Mouse (Mus musculus) macrophage (primary cell): Measurements from ENCODE around the gene Slc18b1. TPM values are rescaled to one million over a fixed set of nuclear protein-coding genes. Genes with fewer than 3 reads are reported as not detected.
A peak's percentile ranks its signal among the peaks of the same experiment; 100 is the strongest.

Source experiments
- H3K27ac ChIP-seq: fragments of 350-480 bp; formaldehyde crosslinking; 2 replicates; pipeline ENCODE4 v1.9.0; 2021
- H3K36me3 ChIP-seq: fragments of 350-480 bp; formaldehyde crosslinking; 2 replicates; pipeline ENCODE4 v1.9.0; 2021; ENCODE audit errors: inconsistent target
- H3K4me3 ChIP-seq: fragments of 350-480 bp; formaldehyde crosslinking; 2 replicates; pipeline ENCODE4 v1.9.0; 2021; ENCODE audit errors: inconsistent target
- H3K79me2 ChIP-seq: fragments of 350-480 bp; formaldehyde crosslinking; 2 replicates; pipeline ENCODE4 v1.9.0; 2021; ENCODE audit errors: inconsistent target
- WGBS: methylation state at CpG from one replicate; pipeline ENCODE4 v1.1.7; 2026; ENCODE audit warnings: inconsistent platforms; ENCODE audit not compliant: missing documents; 5-methylcytosine and 5-hydroxymethylcytosine counted together
- polyA plus RNA-seq: library from polyadenylated mRNA; stranded (reverse); fragments of 250-400 nt; gene quantifications from 3 replicates; pipeline ENCODE4 v1.2.4, GENCODE M21; 2018; ENCODE audit warnings: inconsistent platforms

Gene Slc18b1
- polyA plus RNA-seq, 1 experiment from 2014 or later, result 1.3 TPM

- peak overlapping the region; percentile 87 for H3K4me3 ChIP-seq
- peaks cover 21% of the 10 kb centered on the region; the same call in 1 of the 2 replicates for H3K36me3 ChIP-seq
- peak overlapping the region; percentile 79 for H3K27ac ChIP-seq
- peaks cover 21% of the 10 kb centered on the region for H3K79me2 ChIP-seq
- WGBS, result 4% methylated on average over 8 of the region's 8 CpGs
Observed at GRCm38 (mm10) chr10:23788056-23788600, 8.7 kb upstream of the Slc18b1 start.

DNA sequence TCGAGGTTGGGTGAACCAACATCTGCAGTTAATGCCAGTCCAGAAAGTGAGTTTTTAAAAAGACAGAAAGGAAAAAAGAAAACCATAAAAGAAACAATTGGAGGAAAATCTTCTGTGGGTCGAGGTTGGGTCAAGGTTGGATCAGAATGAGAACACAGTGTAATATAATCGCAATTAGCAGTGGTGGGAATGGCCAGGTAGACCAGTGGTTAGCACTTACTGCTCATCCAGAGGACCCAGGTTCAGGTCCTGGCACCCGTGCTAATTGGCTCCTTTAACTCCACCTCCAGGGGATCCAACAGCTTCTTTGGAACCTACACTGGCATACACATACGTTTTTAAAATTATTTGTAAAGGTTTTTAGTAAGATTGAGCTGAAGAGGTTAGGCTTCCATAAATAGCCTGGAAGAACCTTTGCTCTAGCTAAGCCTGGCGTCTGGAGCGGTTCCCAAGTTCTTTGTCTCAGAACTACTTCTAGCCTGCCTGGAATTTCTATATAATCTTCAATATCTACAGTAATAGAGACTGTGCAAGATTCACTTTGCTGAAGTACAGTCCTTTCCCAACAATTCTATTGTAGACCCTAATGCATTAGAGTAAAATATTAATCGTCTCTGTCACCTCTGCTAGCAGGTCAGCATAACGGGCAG is 790 bp upstream of the Slc18b1 start:
- Histone ChIP-seq H3K36me3 (no peaks in the 10 kb centered on the region), H3K27ac (no peak overlapping the region), H3K79me2 (no peaks in the 10 kb centered on the region), H3K4me3 (no peak overlapping the region)
- 91% methylated on average over 9 of the region's 9 CpGs for WGBS

DNA sequence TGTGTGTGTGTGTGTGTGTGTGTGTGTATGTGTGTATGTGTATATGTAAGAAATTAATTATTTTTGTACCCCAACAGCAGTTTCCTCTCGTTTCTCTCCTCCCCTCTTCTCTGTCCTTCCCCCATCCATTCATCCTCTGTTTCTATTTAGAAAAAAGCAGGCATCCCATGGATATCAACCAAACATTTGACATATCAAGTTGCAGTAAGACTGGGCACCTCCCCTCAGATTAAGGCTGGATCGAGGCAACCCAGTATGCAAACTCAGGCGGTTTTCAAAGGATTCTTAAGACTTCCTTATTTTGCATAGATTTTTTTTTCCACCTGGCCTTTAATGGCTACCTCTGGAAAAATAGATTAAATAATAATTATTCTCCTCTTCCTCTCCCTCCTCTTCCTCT is 820 bp downstream of the Slc18b1 start:
- 32% methylated on average over 3 of the region's 3 CpGs for WGBS
- H3K4me3 ChIP-seq, result no peak overlapping the region
- no peak overlapping the region for H3K27ac ChIP-seq
- no peaks in the 10 kb centered on the region for H3K36me3 ChIP-seq
- no peaks in the 10 kb centered on the region for H3K79me2 ChIP-seq

GRCm38 (mm10) chr10:23798142-23798541 is 1.4 kb downstream of the Slc18b1 start:
- H3K4me3 ChIP-seq, result no peak overlapping the region
- no peak overlapping the region for H3K27ac ChIP-seq
- no peaks in the 10 kb centered on the region for H3K36me3 ChIP-seq
- WGBS, result 89% methylated on average over 1 of the region's 1 CpGs
- no peaks in the 10 kb centered on the region for H3K79me2 ChIP-seq

DNA sequence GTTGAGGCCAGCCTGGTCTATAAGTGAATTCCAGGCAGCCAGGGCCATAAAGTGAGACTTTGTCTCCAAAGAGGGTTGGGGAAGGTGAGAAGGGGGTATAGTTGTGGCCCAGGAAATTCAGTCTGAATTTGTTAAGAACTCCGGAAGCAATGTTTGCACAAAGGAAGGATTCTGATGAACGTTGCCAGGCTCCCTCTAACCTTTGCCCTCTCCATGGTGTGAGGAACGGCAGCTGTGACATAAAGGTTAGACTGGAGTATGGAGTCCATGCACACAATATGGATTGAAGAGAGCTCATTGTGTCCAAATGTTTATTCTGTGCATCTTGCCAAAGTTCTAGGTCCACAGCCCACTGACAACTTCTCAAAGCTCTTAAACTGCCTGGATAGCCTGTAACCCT is 3.1 kb downstream of the Slc18b1 start:
- Histone ChIP-seq H3K4me3 (no peak overlapping the region), H3K79me2 (no peaks in the 10 kb centered on the region), H3K27ac (no peak overlapping the region), H3K36me3 (no peaks in the 10 kb centered on the region)
- WGBS, result 93% methylated on average over 3 of the region's 3 CpGs

DNA sequence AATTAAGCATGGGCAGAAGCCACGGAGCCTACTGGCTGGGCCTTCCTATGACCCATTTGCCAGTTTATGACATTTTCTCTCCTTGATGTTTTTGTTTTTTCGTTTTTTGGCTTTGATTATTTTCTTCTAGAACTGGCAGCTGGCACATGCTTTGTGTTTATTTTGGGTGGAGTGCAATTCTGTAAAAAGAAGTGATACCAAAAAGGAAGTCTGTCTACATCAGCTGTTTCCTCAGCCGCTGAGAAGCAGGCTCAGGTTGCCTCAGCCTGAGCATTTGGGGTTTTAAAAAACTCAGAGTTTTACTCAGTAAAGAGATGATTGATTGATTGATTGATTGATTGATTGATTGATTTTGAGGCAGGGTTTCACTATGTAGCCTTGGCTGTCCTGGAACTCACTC is 6.1 kb downstream of the Slc18b1 start:
- 18% methylated on average over 3 of the region's 3 CpGs for WGBS
- H3K79me2 ChIP-seq, result no peaks in the 10 kb centered on the region
- H3K4me3 ChIP-seq, result no peak overlapping the region
- H3K36me3 ChIP-seq, result no peaks in the 10 kb centered on the region
- no peak overlapping the region for H3K27ac ChIP-seq

- Histone ChIP-seq H3K36me3 (no peaks in the 10 kb centered on the region), H3K4me3 (no peak overlapping the region), H3K27ac (no peak overlapping the region), H3K79me2 (no peaks in the 10 kb centered on the region)
- 91% methylated on average over 3 of the region's 3 CpGs for WGBS
Observed at GRCm38 (mm10) chr10:23804665-23805064, 7.9 kb downstream of the Slc18b1 start.

DNA sequence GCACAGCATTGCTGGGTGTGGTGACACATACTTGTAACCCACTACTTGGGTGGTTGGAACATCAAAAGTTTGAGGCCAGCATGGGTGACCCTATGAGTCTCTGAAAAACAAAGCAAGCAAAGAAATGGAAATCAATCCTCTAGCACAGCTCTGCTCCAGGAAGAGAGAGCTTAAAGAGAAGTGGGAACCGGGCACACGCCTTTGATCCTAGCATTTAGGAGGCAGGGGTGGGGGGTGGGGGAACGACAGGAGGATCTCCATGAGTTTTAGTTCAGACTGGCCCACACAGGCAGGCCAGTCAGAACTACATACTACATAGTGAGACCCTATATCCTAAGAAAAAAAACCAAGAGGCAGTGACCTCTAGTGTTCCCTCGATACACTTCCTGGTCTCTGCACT is 9.4 kb downstream of the Slc18b1 start:
- Histone ChIP-seq H3K79me2 (no peaks in the 10 kb centered on the region), H3K36me3 (no peaks in the 10 kb centered on the region), H3K4me3 (no peak overlapping the region), H3K27ac (no peak overlapping the region)
- WGBS, result 94% methylated on average over 4 of the region's 4 CpGs

DNA sequence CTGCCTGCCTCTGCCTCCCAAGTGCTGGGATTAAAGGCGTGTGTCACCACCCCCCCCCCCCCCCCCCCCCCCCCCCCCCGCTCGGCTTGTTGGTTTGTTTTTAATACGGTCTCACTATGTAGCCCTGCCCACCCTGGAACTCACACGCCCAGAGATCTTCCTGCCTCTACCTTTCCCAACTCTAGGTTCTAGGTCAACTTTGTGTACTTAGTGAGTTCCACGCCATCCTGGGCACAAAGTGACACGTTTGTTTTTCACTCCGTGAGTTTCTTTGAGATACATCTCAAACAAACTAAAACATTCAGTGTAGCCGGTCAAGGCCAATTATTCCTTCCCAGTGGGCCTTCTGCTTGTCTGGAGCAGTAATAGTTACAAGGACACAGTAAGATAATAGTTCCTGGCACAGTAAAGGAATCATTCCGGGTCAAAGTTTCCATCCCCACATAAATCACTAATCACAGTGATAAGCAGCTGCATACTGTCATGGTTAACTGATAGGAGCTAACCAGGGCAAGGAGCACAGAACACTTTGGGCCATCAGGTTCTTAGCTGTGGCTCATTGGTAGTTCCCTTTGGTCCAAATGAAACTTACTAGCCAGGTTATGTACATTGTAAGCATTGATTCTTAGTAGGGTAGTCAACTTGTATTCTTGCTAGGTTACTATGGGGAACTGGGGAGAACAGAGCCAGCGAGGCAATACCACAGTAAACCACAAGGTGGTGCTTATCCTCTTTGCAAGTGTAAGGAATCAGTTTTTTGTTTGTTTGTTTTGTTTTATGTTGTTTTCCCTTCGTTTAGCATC is 15.1 kb downstream of the Slc18b1 start:
- no peaks in the 10 kb centered on the region for H3K36me3 ChIP-seq
- 65% methylated on average over 8 of the region's 12 CpGs for WGBS
- no peaks in the 10 kb centered on the region for H3K79me2 ChIP-seq
- no peak overlapping the region for H3K27ac ChIP-seq
- H3K4me3 ChIP-seq, result no peak overlapping the region

DNA sequence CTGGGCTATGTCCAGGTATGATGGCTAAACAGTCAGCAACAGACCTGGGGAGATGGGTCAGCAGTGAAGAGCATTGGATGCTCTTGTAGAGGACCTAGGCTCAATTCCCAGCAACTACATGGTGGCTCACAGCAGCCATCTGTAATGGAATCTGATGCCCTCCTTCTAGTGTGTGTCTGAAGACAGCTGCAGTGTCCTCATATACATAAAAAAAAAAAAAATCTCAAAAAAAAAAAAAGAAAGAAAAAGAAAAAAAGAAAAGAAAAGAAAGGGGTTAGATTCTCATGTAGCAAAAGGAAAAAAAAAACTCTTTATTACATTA is 15.6 kb downstream of the Slc18b1 start:
- no peak overlapping the region for H3K4me3 ChIP-seq
- H3K79me2 ChIP-seq, result no peaks in the 10 kb centered on the region
- no peak overlapping the region for H3K27ac ChIP-seq
- H3K36me3 ChIP-seq, result no peaks in the 10 kb centered on the region

DNA sequence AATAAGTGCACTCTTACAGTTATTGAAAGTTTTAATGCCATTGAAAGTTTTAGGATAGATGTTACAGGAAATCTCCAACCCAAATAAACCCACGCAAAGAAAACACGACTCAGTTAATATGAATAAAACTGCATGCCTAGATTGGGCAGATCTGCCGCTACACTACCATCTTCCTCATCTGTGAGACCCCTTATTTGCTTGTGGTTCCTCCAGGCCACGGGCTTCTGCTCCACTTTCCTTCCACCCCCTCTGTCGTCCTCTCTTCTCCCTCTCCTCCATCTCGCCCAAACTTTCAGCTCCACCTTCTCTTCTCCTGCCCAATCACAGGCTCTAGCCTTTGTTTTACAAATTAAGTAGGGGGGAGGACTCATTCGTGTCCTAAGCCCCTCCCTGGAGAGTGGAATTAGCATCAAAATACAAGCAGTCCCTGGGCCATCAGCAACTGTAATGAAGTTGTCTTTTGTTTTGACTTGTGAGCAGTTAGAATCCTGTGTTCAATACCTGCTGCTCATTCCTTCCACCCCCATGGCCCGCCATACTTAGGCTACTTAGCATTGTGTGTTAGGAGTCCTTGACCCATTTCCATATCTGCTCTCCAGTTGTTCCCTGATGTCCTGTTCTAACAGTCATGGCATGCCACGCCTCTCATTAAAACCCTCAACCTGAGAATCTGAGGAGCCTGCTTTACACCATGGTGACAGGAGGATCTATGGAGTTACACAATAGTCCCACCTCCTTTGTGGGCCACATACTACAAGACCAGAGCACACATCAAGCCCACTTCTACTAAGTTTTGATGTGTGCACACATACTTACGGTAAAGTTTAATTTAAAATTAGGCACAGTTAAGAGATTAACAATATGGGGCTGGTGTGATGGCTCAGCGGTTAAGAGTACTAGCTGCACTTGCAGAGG is 16.3 kb downstream of the Slc18b1 start:
- Histone ChIP-seq H3K4me3 (no peak overlapping the region), H3K79me2 (no peaks in the 10 kb centered on the region), H3K36me3 (no peaks in the 10 kb centered on the region), H3K27ac (no peak overlapping the region)
- WGBS, result 81% methylated on average over 11 of the region's 11 CpGs

DNA sequence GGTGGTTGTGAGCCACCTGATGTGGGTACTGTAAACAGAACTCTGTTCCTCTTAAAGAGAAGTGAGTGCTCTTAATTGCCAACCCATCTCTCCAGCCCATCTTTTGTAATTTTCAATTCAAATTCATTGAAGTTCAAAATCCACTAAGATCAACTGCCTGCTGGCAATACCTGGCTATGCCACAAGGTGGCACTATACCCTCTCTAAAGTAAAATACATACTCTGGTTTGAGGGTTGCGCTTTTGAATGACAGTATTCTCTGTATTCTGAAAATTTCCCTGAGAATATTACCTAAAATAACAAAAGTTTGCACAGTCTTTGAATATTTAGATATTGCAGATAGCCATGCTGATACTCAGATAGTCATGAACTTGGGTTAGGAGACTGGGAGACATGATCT is 18.4 kb downstream of the Slc18b1 start:
- WGBS, result 38% methylated on average over 1 of the region's 1 CpGs
- Histone ChIP-seq H3K36me3 (no peaks in the 10 kb centered on the region), H3K4me3 (no peak overlapping the region), H3K27ac (no peak overlapping the region), H3K79me2 (no peaks in the 10 kb centered on the region)

GRCm38 (mm10) chr10:23816241-23816640 is 19.5 kb downstream of the Slc18b1 start:
- Histone ChIP-seq H3K36me3 (no peaks in the 10 kb centered on the region), H3K4me3 (no peak overlapping the region), H3K27ac (no peak overlapping the region), H3K79me2 (no peaks in the 10 kb centered on the region)
- WGBS, result 93% methylated on average over 7 of the region's 7 CpGs

GRCm38 (mm10) chr10:23826516-23826915 is 29.7 kb downstream of the Slc18b1 start:
- Histone ChIP-seq H3K4me3 (no peak overlapping the region), H3K27ac (no peak overlapping the region), H3K79me2 (no peaks in the 10 kb centered on the region), H3K36me3 (no peaks in the 10 kb centered on the region)
- WGBS, result 93% methylated on average over 7 of the region's 7 CpGs
